Mouse (Mus musculus) thymus, postnatal 0 days (tissue): ENCODE measurements around the gene Crat. TPM values are rescaled to one million over a fixed set of nuclear protein-coding genes. Genes with fewer than 3 reads are reported as not detected.

ENCODE experiments used
- DNase-seq: peaks from one replicate; pipeline ENCODE4 v3.0.0-alpha.2; 2015; ENCODE audit warnings: low spot score
- polyA plus RNA-seq: library from polyadenylated mRNA; unstranded; fragments of >200 nt; fragmentation: Nextera tagmentation; extraction: Ambion mirVana; gene quantifications from 2 replicates; pipeline ENCODE4 v1.2.1, GENCODE M21; 2015

Gene Crat
- polyA plus RNA-seq, 1 experiment from 2014 or later, result 7.9 TPM

GRCm38 (mm10) chr2:30408452-30409100 lies 7.0 kb downstream of the Crat start:
- no peak for DNase-seq

- DNase-seq, result no peak
These were observed 7.8 kb downstream of the Crat start for GRCm38 (mm10) chr2:30407778-30408177.

DNA sequence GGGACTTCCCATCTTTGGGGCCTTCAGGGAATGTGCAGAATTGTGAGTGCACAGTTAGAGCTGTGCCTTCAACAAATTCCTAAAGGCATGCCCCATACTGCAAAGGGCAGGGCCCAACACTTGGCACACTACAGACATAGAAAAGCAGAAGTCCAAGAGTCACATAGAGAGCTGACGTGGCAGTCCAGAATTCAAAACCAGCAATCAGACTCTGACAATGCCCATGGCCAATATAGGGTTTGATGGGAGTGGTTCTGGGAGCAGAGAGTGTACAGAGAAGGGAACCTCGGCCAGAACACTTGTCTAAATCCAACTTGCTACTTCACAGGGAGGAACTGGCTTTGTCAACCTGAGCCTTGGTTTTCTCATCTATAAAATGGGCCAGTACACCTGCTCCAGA lies 8.4 kb downstream of the Crat start:
- DNase-seq, result no peak

GRCm38 (mm10) chr2:30403870-30404269 lies 11.7 kb downstream of the Crat start:
- no peak for DNase-seq

DNA sequence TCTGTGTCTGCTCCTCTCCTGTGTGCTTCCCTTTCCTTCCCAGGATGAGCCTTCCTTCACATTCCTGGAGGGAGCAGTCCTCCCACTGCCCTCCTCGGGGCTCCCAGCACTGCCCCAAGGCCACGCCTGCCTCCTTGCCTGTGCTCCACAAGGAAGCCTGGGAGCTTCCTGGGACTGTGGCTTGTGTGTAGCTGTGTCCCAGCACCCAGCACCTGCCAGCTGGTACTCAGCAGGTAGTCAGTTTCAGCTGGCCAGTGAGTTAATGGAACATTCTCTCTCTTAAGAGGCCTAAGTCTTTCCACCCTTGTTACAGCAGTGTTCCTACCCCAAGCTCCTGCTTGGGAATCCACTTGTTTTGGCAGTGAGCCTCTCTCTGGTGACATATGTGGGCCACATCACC lies 12.8 kb downstream of the Crat start:
- DNase-seq, result no peak

DNA sequence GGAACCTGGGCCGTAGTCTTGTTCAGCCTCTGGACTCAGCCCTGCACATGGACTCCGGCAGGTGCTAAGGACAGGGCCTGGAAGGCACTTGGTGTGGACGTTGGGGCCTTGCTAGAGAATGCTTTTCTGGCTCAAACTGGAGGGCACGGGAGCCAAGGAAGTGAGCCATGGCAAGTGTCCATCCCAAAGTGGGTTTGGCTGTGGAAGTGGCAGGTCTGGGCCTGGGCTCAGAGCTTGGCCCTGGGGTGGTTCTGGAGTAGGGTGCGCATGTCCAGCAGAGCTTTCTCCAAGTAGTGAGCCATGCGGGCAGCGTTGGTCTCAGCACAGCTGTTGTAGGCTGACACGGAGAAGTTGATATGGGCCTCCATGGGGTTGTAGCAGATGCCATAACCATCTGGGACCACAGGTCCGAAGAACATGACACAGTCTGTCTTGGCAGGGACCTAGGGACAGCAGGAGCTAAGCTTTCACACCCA lies 13.2 kb downstream of the Crat start:
- DNase-seq, result no peak

- DNase-seq, result no peak
These were observed 14.0 kb downstream of the Crat start for GRCm38 (mm10) chr2:30401581-30401980.

DNA sequence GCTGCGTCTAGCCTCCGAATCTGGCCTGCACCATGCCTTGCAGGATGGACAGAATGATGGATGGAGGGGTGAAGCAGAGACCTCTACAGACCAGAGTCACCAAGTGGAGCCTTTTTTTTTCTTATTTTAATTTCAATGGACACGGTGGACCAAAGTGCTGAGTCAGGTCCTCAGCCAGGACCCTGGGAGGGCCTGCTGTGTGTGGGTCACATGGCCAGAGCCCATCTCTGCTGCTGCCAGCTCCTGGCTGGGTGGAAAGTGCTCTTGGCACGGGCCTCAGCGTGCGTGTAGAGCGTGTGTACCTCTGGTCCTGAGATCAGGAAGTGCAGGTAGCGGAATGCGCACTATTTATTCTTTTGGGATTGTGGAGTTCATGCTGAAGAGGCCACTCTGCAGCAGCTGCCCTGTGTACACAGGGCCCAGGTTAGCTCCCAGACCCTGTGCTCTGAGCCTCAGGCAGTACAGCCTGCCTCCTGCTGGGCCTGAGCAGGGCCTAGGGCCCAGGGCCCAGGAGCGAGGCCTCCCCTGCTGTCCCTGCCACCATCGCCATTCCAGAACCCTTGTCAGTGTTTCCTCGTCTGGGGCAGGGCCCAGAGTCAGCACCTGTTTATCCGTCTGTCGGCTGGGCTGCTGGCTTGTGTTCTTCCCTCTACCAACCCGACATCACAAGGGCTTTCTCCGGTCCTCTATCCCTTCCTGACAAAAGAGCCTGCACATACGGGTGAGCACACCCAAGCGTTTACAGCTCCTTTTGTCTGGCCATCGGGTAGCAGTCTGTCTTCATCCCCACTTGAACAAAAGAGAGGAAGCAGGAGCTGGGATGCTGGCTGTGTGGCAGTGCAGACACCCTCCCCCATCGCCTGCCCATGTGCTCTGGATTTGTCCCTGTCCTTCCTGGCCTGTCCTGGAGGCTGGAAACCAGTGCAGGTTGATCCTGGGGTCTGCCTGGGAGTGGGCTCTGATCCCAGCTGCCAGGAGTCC lies 16.1 kb downstream of the Crat start:
- no peak for DNase-seq

GRCm38 (mm10) chr2:30397986-30398512 lies 17.6 kb downstream of the Crat start:
- no peak for DNase-seq

DNA sequence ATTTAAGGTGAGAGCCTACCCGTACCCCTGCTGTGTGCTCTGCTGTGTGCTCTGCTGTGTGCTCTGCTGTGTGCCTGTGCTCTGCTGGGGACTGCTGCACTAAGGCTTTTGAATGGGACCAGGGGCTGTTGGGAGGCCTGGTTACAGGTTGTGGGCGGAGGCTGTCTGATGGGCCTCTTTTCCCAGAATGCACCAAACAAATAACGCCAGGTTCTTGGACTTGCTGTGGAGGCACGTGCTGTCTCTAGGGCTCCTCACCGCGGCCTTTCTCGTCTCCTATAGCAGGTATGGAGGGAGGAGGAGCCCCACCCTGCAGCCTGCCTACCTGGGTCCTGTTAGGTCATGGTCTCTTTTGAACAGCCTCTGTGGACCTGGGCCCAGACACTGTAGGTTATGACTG lies 19.4 kb downstream of the Crat start:
- DNase-seq, result no peak

- no peak for DNase-seq
These were observed 19.9 kb downstream of the Crat start for GRCm38 (mm10) chr2:30395757-30396156.

GRCm38 (mm10) chr2:30393370-30393656 lies 22.3 kb downstream of the Crat start:
- DNase-seq, result no peak

DNA sequence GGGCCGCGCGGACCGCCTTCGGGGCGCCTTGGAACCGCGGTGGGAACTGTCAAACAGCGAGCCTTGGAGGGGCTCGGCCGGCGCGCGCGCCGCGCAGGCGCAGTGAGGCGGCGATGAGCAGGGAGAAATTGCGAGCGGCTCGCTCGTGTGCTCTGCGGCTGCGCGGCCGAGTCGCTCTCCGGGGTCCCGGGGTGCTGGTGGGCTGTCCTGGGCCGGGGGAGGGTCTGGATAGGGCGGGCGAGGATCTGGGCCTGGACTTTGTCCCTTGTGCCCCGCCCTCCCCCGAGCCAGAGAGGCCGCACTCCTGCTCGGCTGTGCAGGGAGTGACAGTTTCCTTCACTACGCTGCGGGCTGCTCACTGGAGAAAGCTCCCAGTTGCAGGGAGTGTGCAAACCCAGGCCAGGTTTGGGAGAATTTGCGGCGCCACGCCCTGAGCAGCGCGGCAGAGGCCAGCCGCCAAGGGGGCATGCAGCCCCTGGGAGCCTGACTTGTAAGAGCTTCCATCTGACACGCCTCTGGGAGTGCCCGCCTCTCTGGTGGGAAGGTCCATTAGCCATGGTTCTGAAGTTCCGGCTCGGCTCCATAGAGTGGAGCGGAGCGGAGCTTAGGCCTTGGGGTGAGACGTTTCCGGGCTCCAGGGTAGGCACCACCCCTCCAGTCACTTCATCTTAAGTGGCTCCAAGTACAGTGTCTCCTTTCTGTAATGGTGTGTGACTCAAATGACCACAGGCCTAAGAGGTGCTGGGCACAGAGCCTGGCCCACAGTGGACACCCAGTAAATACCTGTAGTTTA lies 22.8 kb downstream of the Crat start:
- peak; percentile 88 for DNase-seq

- DNase-seq, result peak; percentile 98
These were observed 23.5 kb downstream of the Crat start, which contains the start of gene Dolpp1 for GRCm38 (mm10) chr2:30392114-30392576. Gene Dolpp1, plus strand, starts transcription at chr2:30392254.

GRCm38 (mm10) chr2:30389000-30389399 lies 26.6 kb downstream of the Crat start:
- no peak for DNase-seq

DNA sequence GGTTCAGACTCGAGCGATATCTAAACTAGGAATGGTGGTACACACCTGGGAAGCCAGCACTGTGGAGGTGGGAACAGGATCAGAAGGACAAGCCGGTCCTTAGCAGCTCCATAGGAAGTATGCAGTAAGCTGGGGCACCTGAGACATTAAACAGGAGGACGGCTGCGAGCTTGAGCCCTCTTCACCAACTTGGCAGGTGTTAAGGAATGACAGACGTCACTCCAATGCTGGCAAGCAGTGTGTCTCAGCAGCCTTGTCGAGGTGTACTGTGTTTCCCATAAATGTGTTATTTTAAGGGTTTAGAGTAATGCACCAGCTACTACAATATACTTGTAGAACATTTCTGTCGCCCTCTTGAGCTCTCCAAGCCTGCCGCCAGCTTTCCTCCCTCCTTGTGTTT lies 28.7 kb downstream of the Crat start:
- no peak for DNase-seq

- DNase-seq, result no peak
These were observed 30.0 kb downstream of the Crat start for GRCm38 (mm10) chr2:30385591-30385990.

GRCm38 (mm10) chr2:30384814-30385213 lies 30.8 kb downstream of the Crat start:
- no peak for DNase-seq

- DNase-seq, result no peak
These were observed 34.3 kb downstream of the Crat start for GRCm38 (mm10) chr2:30381377-30381725.

GRCm38 (mm10) chr2:30380564-30381376 lies 34.8 kb downstream of the Crat start:
- no peak for DNase-seq

- DNase-seq, result no peak
These were observed 36.3 kb downstream of the Crat start for GRCm38 (mm10) chr2:30379307-30379706.
